Mouse (Mus musculus): ENCODE measurements around the gene Fnip2.

The Fnip2 gene

GRCm38 (mm10) chr3:79564875-79565606, 2.6 kb downstream of the Fnip2 start:
- no peak for DNase-seq (ENCODE audit: low spot score in 2 of 2)

- DNase-seq (ENCODE audit: low spot score in 2 of 2) = no peak
Measured at GRCm38 (mm10) chr3:79563511-79563910, 4.1 kb downstream of the Fnip2 start.

GRCm38 (mm10) chr3:79561784-79562715, 5.5 kb downstream of the Fnip2 start:
- DNase-seq (ENCODE audit: low spot score in 2 of 2) = no peak

GRCm38 (mm10) chr3:79560555-79560954, 7.0 kb downstream of the Fnip2 start:
- no peak for DNase-seq (ENCODE audit: low spot score in 2 of 2)

- no peak for DNase-seq (ENCODE audit: low spot score in 2 of 2)
Measured at GRCm38 (mm10) chr3:79559773-79560045, 7.9 kb downstream of the Fnip2 start.

GRCm38 (mm10) chr3:79559021-79559772, 8.4 kb downstream of the Fnip2 start:
- peak in 1 of 2 experiments; percentile 50 for DNase-seq (ENCODE audit: low spot score in 2 of 2)

GRCm38 (mm10) chr3:79555061-79555460, 12.5 kb downstream of the Fnip2 start:
- DNase-seq (ENCODE audit: low spot score in 2 of 2) = no peak

- no peak for DNase-seq (ENCODE audit: low spot score in 2 of 2)
Measured at GRCm38 (mm10) chr3:79553779-79554178, 13.8 kb downstream of the Fnip2 start.

GRCm38 (mm10) chr3:79551826-79552552, 15.6 kb downstream of the Fnip2 start:
- no peak for DNase-seq (ENCODE audit: low spot score in 2 of 2)

GRCm38 (mm10) chr3:79549751-79550393, 17.7 kb downstream of the Fnip2 start:
- no peak for DNase-seq (ENCODE audit: low spot score in 2 of 2)

- no peak for DNase-seq (ENCODE audit: low spot score in 2 of 2)
Measured at GRCm38 (mm10) chr3:79548681-79549437, 18.7 kb downstream of the Fnip2 start.

GRCm38 (mm10) chr3:79542585-79542984, 25.0 kb downstream of the Fnip2 start:
- DNase-seq (ENCODE audit: low spot score in 2 of 2) = no peak

- DNase-seq (ENCODE audit: low spot score in 2 of 2) = no peak
Measured at GRCm38 (mm10) chr3:79539656-79540055, 27.9 kb downstream of the Fnip2 start.

- no peak for DNase-seq (ENCODE audit: low spot score in 2 of 2)
Measured at GRCm38 (mm10) chr3:79539124-79539523, 28.5 kb downstream of the Fnip2 start.

GRCm38 (mm10) chr3:79538342-79538741, 29.3 kb downstream of the Fnip2 start:
- DNase-seq (ENCODE audit: low spot score in 2 of 2) = no peak

GRCm38 (mm10) chr3:79537626-79538203, 29.9 kb downstream of the Fnip2 start:
- no peak for DNase-seq (ENCODE audit: low spot score in 2 of 2)

- no peak for DNase-seq (ENCODE audit: low spot score in 2 of 2)
Measured at GRCm38 (mm10) chr3:79537023-79537422, 30.6 kb downstream of the Fnip2 start.

GRCm38 (mm10) chr3:79531581-79532271, 35.9 kb downstream of the Fnip2 start:
- peak; percentile 64 to 73 for DNase-seq (ENCODE audit: low spot score in 2 of 2)

- no peak for DNase-seq (ENCODE audit: low spot score in 2 of 2)
Measured at GRCm38 (mm10) chr3:79529499-79530096, 38.0 kb downstream of the Fnip2 start.
